Mouse (Mus musculus): ENCODE results near the gene Fmnl2.

The Fmnl2 gene

DNA sequence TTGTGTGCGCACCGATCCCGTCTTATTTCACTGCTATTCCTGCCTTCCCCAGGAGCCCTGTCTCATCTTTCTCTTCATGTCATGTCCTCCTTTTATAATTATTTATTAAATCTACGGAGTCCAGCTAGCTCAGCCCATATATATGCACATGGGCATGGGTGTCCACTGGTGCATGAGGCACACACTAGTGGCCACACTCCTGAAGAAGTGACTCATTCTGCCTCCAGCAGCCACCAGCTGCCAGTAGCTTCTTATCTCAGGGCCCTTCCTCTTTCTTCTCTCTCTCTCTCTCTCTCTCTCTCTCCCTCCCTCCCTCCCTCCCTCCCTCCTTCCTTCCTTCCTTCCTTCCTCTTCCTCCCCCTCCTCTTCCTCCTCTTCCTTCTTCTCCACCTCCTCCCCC lies 43.1 kb downstream of the Fmnl2 start:
- in situ Hi-C loops (cut with MboI; ENCODE audit: low pct_unique_long_range_greater_than_20kb in 1 of 2, low sequenced_read_pairs in 2 of 2, unreplicated experiment in 1 of 2), result no loop called here

DNA sequence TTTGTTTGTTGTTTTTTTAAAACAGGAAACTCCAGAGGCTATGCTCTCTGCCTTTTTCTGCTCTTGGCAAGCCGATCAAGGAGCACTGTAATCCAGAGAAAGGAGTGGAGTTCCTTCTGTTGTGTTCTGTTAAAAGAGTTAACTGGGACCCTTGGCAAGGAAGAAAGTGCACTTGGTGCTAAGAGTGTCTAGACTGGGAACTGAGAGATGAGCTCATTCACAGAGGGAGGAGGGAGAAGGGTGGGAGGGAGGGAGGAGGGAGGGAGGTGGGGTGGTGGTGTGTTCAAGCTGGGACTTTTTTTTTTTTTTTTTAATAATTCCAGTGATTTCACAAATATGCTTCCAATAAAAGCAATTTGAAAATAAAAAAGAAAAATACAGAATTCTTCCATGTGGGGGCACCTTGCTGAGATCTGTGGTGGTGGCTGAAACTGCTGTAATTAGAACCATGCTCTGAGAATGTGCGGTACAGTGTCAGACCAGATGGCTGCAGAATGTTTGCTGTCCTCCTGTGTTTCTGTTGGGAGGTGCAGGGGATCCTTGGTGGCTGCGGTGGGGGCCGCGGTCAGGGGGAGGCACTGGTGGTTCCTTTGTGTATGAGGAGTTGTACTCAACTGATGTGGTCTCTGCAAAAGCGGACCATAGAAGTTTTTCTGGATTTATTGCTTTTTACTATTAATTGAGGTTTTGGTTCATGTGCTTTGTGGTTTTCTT lies 43.8 kb downstream of the Fmnl2 start:
- in situ Hi-C loops (cut with MboI; ENCODE audit: low pct_unique_long_range_greater_than_20kb in 1 of 2, low sequenced_read_pairs in 2 of 2, unreplicated experiment in 1 of 2), result no loop called here

DNA sequence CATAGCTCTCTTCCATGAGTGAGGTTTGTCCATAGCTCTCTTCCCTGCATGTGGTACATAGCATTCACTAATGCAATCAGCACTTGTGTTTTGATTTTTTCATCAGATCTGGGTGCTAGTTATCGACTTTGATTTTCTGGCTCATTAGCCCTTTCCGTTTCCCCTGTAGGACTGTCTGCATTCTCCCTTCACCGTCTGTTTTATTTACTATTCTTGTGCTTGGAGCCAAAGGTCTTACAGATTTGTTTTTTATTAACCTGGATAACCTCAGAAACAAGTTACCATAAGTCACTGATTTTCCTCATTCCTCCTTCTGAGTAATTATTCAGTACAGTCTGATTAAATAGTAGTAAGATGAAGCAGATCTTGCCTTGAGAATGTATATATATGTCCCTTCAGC lies 44.8 kb downstream of the Fmnl2 start:
- in situ Hi-C loops (cut with MboI; ENCODE audit: low pct_unique_long_range_greater_than_20kb in 1 of 2, low sequenced_read_pairs in 2 of 2, unreplicated experiment in 1 of 2), result no loop called here

DNA sequence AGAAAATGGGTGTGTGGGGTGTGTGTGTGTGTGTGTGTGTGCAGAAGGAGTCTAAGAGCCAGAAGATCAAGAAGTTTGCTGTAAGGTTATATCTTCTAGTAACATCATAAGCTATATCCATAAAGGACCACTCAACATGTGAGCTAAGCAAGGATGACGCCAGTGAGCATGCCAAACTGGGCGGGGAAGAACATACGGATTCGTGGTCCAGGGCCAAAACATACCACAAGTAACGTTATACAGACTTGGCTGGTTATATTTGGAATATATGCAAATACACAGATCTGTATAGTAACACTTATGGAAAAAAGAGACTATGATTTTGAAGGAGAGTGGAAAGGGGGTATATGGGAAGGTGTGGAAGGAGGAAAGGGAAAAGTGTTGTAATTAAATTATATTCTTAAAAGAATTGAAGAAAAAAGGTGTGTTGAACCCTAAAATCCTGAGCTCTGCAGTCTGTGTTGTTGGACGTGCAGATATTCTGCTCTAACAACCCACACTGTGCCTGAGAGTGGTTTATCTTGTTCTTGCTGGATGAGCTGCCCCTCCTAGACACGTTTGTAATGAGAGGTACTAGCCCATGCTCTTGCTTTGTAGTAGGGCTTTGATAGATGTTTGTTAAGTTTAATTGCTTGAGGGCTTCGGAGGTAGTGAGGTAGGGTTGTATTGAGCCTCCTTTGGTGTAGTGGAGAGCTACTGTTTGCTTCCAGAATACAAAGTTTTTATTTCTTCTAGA lies 45.7 kb downstream of the Fmnl2 start:
- in situ Hi-C loops (cut with MboI; ENCODE audit: low pct_unique_long_range_greater_than_20kb in 1 of 2, low sequenced_read_pairs in 2 of 2, unreplicated experiment in 1 of 2), result no loop called here

DNA sequence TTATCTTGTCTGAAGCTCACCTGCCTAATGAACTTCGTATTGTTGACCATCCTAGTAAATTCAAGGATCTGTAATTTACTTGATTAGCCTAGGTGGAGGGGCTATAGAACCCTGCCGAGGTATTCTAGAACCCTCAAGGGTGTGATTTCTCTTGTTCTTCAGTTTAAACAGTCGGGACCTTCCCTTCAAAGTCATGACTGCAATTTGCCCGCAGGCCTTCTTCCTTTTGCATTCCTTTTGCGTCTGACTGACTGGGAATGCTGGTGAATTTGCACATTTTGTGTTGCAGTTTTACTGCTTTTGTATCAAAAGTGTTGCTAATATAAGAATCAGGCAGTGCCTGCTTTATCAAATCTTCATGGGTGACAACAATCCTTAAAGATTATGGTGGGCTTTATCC lies 46.9 kb downstream of the Fmnl2 start:
- in situ Hi-C loops (cut with MboI; ENCODE audit: low pct_unique_long_range_greater_than_20kb in 1 of 2, low sequenced_read_pairs in 2 of 2, unreplicated experiment in 1 of 2), result no loop called here

DNA sequence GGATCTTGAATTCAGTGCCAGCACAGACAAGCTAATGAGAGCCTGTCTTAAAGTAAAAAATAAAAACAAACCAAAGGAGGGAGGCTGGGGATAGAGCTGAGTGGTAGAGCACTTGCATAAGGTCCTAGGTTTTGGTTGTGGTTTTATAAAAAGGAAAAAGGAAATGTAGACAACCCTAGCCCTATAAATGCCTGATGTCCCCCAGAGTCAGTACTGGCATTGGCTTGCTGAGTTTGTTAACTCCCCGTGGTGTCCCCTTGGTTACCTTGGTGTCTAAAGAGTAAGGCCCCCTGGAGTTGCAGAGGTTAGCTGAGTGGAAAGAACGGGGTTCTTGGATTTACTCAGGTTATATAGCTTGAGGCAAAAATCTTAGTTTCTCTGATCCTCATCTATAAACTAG lies 55.7 kb downstream of the Fmnl2 start:
- in situ Hi-C loops (cut with MboI; ENCODE audit: low pct_unique_long_range_greater_than_20kb in 1 of 2, low sequenced_read_pairs in 2 of 2, unreplicated experiment in 1 of 2), result no loop called here

DNA sequence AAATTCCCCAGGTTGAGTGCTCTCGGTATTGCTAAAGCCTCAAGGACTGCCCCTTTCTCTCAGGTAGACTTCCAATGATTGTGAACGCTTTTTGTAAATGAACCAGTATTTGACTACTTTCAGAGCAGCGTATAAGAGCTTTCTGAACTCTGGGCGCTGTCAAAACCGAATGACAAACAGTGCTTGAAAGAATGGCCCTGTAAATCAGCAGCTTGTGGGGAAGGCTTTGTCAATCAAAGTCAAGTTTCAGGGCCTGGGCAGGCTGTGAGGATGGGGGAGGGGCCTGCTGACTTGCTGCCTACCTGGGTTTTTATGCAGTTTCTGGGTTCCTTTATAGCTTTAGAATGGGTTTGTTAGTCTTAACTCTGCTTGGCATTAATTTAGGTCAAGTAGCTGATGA lies 56.1 kb downstream of the Fmnl2 start:
- in situ Hi-C loops (cut with MboI; ENCODE audit: low pct_unique_long_range_greater_than_20kb in 1 of 2, low sequenced_read_pairs in 2 of 2, unreplicated experiment in 1 of 2), result no loop called here

DNA sequence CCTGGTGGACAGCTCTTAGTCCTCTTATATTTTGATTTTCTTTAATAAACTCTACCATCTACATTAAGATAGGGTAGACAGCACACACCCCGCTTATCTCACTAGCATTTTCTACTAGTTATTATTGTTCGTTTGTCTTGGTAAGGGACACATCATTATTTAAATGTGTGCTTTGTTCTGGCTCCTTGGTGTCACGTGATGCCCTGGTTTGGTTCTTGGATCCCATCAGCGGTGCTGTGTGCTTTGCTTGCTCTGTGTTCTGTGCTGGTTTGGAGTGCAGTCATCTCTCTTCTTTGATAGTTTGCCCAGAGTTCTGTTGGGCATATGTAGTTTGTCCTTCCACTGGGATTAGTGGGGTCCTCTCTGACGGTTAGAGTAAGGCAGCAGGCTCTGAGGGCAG lies 57.9 kb downstream of the Fmnl2 start:
- in situ Hi-C loops (cut with MboI; ENCODE audit: low pct_unique_long_range_greater_than_20kb in 1 of 2, low sequenced_read_pairs in 2 of 2, unreplicated experiment in 1 of 2), result no loop called here

DNA sequence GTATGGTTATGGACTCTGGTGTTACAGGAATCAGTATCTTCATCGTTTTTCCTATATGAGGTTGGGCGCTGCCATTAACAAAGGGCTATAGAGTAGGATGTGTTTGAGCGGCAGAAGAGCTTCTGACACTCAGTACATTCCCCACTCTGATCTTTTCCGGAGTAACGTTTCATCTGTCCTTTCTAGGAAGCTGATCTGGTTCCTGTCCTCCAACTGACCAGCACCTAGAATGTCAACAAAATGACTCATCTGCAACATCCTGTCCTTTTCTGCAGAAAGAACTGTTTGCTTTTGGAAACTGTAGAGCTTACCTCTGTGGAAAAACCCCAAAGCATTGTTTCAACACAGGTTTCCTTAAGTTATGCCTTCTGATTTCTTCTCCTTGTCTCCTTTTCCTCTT lies 60.4 kb downstream of the Fmnl2 start:
- in situ Hi-C loops (cut with MboI; ENCODE audit: low pct_unique_long_range_greater_than_20kb in 1 of 2, low sequenced_read_pairs in 2 of 2, unreplicated experiment in 1 of 2), result no loop called here

DNA sequence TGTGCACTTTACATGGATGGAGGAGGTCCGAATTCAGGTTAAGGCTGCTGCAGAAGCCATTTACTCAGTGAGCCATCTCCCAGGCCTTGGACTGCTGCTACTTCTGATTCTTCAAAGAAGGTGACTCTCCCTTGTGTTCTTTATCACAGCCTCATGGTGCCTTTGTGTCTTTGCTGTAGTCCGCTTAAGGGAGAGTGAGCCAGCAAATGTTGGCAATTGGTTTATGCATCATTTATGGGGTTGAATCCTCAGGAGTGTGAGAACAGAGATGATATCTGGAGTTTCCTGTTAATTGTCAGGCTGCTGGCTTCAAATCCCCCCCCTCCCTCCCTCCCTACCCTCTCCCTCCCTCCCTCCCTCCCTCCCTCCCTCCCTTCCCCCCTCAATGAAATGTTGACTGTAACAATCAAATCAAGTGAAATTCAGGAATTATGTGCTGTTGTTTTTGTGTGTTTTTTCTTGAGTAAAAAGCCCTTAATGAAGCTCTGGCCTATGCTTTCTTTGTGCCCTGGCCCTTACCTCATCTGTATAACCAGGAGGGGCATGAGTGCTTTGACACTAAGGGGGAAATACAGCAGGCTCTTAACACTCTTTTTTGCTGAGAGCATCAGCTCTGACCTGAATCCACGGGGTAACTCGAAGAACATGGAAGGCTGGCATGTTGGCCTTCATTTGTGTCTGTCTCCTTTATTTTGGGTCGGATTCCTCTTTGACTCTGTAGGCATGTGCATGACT lies 63.2 kb downstream of the Fmnl2 start:
- in situ Hi-C loops (cut with MboI; ENCODE audit: low pct_unique_long_range_greater_than_20kb in 1 of 2, low sequenced_read_pairs in 2 of 2, unreplicated experiment in 1 of 2), result no loop called here

DNA sequence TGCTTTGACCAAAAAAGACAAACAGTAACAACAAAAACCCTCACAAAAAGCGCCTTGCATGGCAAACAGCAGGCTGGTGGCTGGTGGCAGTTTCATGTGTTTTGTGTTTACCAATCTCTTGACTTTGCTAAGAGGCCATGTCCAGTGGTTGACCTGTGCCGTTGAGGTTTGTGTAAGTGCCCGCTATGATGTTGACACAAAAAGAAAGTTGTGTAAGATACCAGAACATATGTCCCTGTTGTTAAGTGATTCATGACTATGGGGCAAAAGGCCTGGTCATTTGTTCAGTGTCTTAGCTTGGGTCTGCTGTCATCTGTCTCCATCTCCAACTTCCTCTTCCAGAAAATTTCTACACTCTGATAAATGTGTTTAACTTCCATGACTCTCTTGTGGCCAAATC lies 67.4 kb downstream of the Fmnl2 start:
- in situ Hi-C loops (cut with MboI; ENCODE audit: low pct_unique_long_range_greater_than_20kb in 1 of 2, low sequenced_read_pairs in 2 of 2, unreplicated experiment in 1 of 2), result no loop called here

DNA sequence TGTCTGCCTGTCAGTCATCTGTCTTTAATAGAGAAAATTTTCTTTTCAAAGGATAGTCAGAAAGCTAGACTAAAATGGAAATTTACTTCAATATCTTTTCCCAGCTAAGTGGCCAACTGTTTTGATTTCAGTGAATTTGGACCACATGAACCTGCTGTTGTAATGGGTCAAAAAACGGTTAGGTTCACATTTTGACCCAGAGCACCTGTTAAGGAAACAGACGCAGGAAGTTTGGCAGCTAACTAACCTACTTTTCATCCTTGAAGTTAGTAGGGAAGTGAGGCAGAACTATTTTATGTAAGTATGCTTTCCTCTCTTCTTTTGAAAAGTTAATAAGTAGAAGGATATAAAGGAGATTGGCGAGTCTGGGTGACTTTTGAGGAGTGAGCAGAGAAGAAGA lies 69.7 kb downstream of the Fmnl2 start:
- in situ Hi-C loops (cut with MboI; ENCODE audit: low pct_unique_long_range_greater_than_20kb in 1 of 2, low sequenced_read_pairs in 2 of 2, unreplicated experiment in 1 of 2), result no loop called here

DNA sequence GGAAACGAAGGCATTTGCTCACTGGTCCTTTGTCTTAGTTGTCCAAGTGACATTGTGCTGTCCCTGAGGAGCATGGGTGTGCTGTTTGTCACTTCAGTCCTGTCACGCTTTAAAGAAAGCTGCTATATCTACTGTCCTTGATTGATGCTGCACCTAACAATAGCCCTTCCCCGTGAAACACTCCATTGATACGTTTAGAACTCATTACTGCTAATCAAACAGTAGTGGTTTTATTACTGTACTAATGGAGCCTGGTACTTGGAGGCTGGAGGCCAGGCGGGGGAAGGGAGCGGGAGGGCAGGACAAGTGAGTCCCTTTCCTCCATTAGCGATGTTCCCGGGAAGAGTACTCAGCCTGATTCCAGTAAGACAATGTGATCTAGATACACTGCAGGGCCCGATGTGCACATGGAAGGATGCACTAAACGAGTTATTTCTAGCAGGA lies 70.2 kb downstream of the Fmnl2 start:
- in situ Hi-C loops (cut with MboI; ENCODE audit: low pct_unique_long_range_greater_than_20kb in 1 of 2, low sequenced_read_pairs in 2 of 2, unreplicated experiment in 1 of 2), result no loop called here

DNA sequence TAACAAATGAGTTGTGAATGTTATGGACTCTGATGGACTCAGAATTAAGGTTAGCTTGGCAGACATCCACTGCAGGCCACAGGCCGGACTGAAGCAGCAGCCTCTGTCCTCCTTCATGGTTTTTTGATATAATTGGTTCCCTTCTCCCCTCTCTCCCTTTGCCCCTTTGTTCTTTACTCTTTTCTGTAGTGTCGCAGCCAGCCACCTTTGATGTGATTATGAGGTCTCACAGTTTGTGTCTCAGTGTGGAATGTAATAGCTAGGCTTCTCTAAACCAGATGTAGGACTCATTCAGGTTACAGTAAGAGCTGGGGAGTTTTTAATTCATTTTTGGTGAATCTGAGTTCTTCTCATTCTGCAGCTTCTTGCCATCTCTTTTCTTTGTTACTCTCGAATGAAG lies 70.7 kb downstream of the Fmnl2 start:
- in situ Hi-C loops (cut with MboI; ENCODE audit: low pct_unique_long_range_greater_than_20kb in 1 of 2, low sequenced_read_pairs in 2 of 2, unreplicated experiment in 1 of 2), result no loop called here

DNA sequence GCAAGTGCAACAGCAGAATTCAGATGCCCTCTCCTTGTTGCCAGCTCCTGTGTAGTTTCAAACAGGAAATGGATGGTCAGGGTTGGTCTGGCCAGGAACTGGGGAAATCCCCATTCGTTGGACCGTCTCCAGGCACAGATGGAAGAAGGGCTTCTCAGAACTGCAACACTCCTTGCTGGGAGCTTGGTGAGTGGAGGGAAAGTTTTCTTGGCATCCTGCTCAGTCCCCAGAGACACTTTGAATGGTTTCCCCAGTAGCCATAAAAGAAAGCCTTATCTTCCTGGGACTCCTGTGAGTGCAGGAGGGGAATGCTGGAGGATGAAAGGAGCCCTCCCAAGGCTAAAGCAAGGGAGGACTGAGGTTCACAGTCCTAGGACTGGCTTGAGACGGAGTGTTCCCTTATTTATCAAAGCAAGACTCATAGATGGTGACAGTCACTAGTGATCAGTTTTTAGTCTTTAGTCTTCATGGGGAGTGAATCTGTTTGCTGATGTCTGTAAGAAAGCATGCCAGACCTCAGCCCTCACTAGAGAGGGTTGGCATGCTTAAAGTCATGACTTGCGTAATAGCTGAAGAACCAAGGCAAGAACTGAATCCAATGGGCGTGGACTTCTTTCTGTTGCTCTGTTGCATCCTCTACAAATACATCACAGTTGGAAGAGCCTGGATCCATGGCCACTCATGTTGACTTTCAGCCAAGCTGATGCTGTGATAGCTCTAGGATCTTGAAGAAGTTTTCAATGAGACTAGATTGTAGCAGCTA lies 72.6 kb downstream of the Fmnl2 start:
- in situ Hi-C loops (cut with MboI; ENCODE audit: low pct_unique_long_range_greater_than_20kb in 1 of 2, low sequenced_read_pairs in 2 of 2, unreplicated experiment in 1 of 2), result no loop called here

DNA sequence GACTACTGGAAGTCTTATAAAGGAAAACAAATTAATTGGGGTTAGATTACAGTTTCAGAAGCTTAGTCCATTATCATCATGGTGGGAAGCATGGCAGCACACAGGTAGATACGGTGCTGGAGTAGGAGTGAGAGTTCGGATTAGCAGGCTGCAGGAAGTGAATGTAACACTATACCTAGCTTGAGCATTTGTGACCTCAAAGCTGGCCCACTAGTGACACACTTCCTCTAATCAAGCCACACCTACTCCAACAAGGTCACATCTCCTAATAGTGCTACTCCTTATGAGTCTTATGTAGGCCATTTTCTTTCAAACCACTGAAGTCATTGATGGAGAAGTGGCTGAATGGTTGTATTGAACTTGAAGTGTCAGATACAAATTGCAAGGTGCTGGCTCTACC lies 73.7 kb downstream of the Fmnl2 start:
- in situ Hi-C loops (cut with MboI; ENCODE audit: low pct_unique_long_range_greater_than_20kb in 1 of 2, low sequenced_read_pairs in 2 of 2, unreplicated experiment in 1 of 2), result no loop called here

DNA sequence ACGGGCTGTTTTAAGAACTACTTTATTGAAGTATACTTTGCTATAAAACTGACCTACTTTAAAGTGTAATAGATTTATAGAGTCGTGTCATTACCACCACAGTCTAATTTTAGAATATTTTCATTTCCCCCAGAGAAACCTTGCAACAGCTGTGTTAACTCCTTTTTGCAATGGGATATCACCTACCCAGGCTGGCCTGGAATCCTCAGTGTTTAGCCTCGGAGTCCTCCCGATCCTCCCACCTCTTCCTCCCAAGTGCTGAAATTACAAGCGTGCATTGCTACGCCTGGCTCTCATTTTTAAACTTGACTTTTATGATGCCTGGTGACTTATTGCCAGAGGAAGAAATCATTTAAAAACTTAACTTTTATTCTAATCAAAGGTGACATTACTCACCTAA lies 78.2 kb downstream of the Fmnl2 start:
- in situ Hi-C loops (cut with MboI; ENCODE audit: low pct_unique_long_range_greater_than_20kb in 1 of 2, low sequenced_read_pairs in 2 of 2, unreplicated experiment in 1 of 2), result no loop called here

DNA sequence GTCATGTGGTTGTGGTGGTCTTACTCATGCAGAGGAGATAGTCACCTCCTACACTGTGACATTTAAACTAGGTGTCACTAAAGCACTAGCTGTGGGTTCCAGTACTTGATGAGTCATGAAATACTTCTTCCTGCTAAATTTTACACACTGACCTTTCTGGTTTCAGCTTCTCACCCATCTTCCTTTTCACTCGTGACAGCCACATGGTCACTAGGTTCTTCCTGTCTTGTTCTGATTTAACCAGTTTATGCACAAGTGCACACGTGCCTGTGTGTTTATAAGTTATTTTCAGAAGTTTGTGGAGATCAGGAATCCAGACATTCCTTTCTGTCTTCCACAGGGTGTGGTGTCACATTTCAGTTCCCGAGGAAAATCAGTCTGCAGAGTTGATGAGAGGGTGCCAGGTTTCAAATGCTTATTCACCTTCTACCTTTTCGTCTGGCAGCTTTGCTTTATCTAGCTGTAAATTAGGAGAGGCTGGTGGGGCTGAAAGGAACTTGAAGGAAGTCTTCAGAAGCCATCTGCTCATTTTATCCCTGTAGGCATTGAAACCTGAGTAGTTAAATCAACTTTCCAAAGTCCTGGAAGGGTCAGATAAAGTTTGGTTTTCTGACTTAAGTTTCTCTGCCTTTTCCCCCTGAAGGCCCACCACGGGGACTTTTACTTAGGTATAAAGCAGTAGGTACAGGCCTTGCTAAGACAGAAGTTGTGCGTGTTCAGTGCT lies 80.9 kb downstream of the Fmnl2 start:
- in situ Hi-C loops (cut with MboI; ENCODE audit: low pct_unique_long_range_greater_than_20kb in 1 of 2, low sequenced_read_pairs in 2 of 2, unreplicated experiment in 1 of 2), result no loop called here

All from mouse embryonic stem cell (cell line).